Mouse (Mus musculus): Measurements from ENCODE around the gene Usp24. TPM values are rescaled to one million over a fixed set of nuclear protein-coding genes. Genes with fewer than 3 reads are reported as not detected.

Gene Usp24
- 7.3 and 7.4 TPM in 2 replicates for polyA plus RNA-seq (2016; fragmentation: Nextera tagmentation; extraction: Ambion mirVana)

GRCm38 (mm10) chr4:106315921-106316350, at the start of gene Usp24:
Gene Usp24 (plus strand): TSS chr4:106316213.
- under 1% methylated on average over 47 of the region's 60 CpGs for WGBS
- Histone ChIP-seq H3K36me3 (0 out of 2 replicates have a peak, but pooled peaks cover 3% of the 10 kb centered on the region), H3K27me3 (ENCODE audit: low read depth, poor library complexity, severe bottlenecking) (peaks cover 9% of the 10 kb centered on the region; the same call in 1 of the 2 replicates), H3K4me1 (peaks cover 35% of the 10 kb centered on the region), H3K4me3 (peak within 1 kb of the TSS; percentile 99), H3K9me3 (replicated peaks) (no peaks in the 10 kb centered on the region), H3K27ac (peak within 1 kb of the TSS; percentile 99)
- DNase-seq (ENCODE audit: low spot score) = peak; percentile 81

- H3K4me3 ChIP-seq = no peak overlapping the region
- H3K27me3 ChIP-seq (ENCODE audit: low read depth, poor library complexity, severe bottlenecking) = no peaks in the 10 kb centered on the region
- peaks cover 14% of the 10 kb centered on the region for H3K4me1 ChIP-seq
- DNase-seq (ENCODE audit: low spot score) = no peak
- no peak overlapping the region for H3K27ac ChIP-seq
- H3K36me3 ChIP-seq = no peaks in the 10 kb centered on the region
- WGBS = 74% methylated on average over 2 of the region's 2 CpGs
- no peaks in the 10 kb centered on the region for H3K9me3 ChIP-seq (replicated peaks)
Observed at GRCm38 (mm10) chr4:106276937-106277336, 39.1 kb upstream of the Usp24 start.

DNA sequence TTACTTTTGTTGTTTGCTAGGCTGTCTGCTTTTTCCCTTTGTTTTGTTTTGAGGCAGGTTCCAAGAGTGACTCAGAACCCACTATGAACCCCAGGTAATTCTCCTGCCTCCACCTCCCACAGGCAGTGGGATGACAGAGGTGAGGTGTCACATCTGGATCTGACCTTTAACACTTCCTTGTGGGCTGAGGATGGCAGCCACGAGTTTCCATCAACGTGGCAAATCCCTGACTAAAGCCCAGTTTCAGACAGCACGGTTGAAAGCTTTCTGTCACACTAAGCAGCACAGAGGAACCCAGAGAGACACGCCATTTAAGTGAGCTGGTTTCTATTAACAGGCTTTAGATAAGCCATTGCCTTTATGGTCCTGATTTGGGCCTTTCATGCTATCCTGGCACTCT, 36.8 kb upstream of the Usp24 start:
- Histone ChIP-seq H3K9me3 (replicated peaks) (no peaks in the 10 kb centered on the region), H3K27me3 (ENCODE audit: low read depth, poor library complexity, severe bottlenecking) (no peaks in the 10 kb centered on the region), H3K4me3 (no peak overlapping the region), H3K36me3 (no peaks in the 10 kb centered on the region), H3K27ac (no peak overlapping the region), H3K4me1 (peaks cover 16% of the 10 kb centered on the region)
- 22% methylated on average over 4 of the region's 4 CpGs for WGBS
- no peak for DNase-seq (ENCODE audit: low spot score)

GRCm38 (mm10) chr4:106281128-106281491, 34.9 kb upstream of the Usp24 start:
- no peak for DNase-seq (ENCODE audit: low spot score)

DNA sequence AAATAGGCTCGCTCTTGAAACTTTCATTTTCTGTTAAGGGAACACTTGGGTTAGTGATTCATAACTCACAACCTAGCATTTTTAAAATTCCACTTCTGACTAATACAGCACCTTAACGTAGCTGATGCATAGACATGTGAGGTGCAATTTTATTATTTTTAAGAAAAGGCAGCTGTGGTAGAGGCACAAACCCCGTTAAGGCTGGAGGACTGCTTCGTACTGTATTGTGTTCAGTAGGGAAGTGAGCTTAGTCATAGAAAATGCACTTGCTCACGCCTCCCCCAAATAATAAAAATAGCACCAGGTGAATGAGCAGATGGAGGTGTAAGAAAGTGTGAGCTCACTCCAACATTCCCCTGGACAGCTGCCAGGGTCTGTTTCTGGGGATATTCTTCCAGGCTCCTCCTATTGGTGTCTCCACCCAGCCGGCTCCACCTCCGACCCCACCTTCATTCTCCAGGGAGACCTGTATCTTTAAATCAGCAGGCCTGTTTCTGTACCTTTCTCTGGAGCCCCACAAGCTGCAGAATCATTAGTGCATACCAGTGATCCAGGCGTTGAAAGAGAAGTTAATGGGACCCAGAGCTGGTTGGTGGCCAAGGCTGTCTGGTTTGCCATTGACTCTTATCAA, 34.4 kb upstream of the Usp24 start:
- Histone ChIP-seq H3K27ac (no peak overlapping the region), H3K27me3 (ENCODE audit: low read depth, poor library complexity, severe bottlenecking) (no peaks in the 10 kb centered on the region), H3K4me1 (peaks cover 16% of the 10 kb centered on the region), H3K36me3 (no peaks in the 10 kb centered on the region), H3K4me3 (no peak overlapping the region), H3K9me3 (replicated peaks) (no peaks in the 10 kb centered on the region)
- DNase-seq (ENCODE audit: low spot score) = no peak
- 68% methylated on average over 8 of the region's 8 CpGs for WGBS

More at GRCm38 (mm10) chr4:106281128-106281491, 34.9 kb upstream of the Usp24 start:
- H3K27me3 ChIP-seq (ENCODE audit: low read depth, poor library complexity, severe bottlenecking) = no peaks in the 10 kb centered on the region
- H3K9me3 ChIP-seq (replicated peaks) = no peaks in the 10 kb centered on the region
- H3K36me3 ChIP-seq = no peaks in the 10 kb centered on the region
- H3K4me1 ChIP-seq = peaks cover 16% of the 10 kb centered on the region
- no peak overlapping the region for H3K4me3 ChIP-seq
- 79% methylated on average over 2 of the region's 2 CpGs for WGBS
- H3K27ac ChIP-seq = no peak overlapping the region

- 88% methylated on average over 3 of the region's 3 CpGs for WGBS
- no peak overlapping the region for H3K4me3 ChIP-seq
- peaks cover 16% of the 10 kb centered on the region for H3K4me1 ChIP-seq
- no peak for DNase-seq (ENCODE audit: low spot score)
- H3K27me3 ChIP-seq (ENCODE audit: low read depth, poor library complexity, severe bottlenecking) = no peaks in the 10 kb centered on the region
- no peaks in the 10 kb centered on the region for H3K36me3 ChIP-seq
- H3K9me3 ChIP-seq (replicated peaks) = no peaks in the 10 kb centered on the region
- no peak overlapping the region for H3K27ac ChIP-seq
Observed at GRCm38 (mm10) chr4:106282123-106282510, 33.9 kb upstream of the Usp24 start.

DNA sequence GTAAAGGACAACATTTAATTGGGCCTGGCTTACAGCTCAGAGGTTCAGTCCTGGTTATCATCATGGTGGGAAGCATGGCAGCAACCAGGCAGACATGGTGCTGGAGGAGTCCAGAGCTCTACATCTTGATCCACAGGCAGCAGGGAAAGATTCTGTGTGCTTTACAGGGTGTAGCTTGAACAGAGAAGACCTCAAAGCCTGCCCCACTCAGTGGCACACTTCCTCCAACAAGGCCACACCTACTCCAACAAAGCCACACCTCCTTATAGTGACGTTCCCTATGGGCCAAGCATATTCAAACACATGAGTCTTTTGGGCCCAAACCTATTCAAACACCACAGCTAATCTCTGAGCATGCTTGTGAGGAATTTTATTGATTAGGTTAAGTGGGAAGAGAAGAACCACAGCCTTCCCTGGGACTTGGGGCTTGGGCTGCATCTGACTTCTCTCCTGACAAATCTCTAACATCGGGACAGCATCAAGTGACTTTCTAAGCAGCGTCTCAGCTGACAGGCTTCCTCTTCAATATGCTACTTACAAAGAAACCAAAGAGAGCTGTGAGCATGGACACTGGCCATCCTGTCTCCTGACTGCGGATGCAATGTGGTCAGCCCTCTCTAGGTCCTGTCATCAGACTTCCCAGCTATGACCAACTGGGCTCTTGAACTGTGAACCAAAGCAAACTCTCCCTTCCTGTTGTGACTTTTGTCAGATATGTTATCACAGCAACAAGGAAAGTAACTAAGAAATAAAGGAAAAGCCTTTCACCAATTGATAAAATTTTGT, 28.9 kb upstream of the Usp24 start:
- DNase-seq (ENCODE audit: low spot score) = no peak
- Histone ChIP-seq H3K4me3 (no peak overlapping the region), H3K4me1 (peaks cover under 1% of the 10 kb centered on the region; the same call in 1 of the 2 replicates), H3K27me3 (ENCODE audit: low read depth, poor library complexity, severe bottlenecking) (no peaks in the 10 kb centered on the region), H3K36me3 (no peaks in the 10 kb centered on the region), H3K9me3 (replicated peaks) (no peaks in the 10 kb centered on the region), H3K27ac (no peak overlapping the region)
- WGBS = 78% methylated on average over 4 of the region's 4 CpGs

DNA sequence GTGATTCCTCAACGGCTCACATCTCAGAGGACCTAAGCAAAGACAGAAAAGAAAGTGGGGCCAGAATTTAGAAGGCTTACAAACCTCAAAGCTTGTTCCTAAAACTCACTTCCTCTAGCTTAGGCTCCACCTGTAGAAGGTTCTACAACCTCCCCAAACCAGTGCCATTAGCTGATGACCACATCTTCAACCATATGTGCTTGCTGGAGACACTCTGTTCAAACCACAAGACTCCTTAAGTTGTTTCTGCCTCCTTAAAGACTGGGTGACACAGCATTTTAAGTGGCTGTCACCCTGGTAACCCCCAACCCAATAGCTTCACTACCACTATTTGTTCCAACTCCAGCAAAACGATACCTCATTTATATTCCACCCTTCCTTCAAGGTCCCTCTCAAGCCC, 25.8 kb upstream of the Usp24 start:
- WGBS = 90% methylated on average over 2 of the region's 2 CpGs
- H3K36me3 ChIP-seq = no peaks in the 10 kb centered on the region

GRCm38 (mm10) chr4:106292823-106293222, 23.2 kb upstream of the Usp24 start:
- Histone ChIP-seq H3K4me3 (no peak overlapping the region), H3K9me3 (replicated peaks) (no peaks in the 10 kb centered on the region; the same call in 1 of the 2 replicates), H3K27me3 (ENCODE audit: low read depth, poor library complexity, severe bottlenecking) (no peaks in the 10 kb centered on the region), H3K4me1 (peaks cover 12% of the 10 kb centered on the region; the same call in 1 of the 2 replicates), H3K36me3 (no peaks in the 10 kb centered on the region), H3K27ac (no peak overlapping the region)
- DNase-seq (ENCODE audit: low spot score) = no peak
- WGBS = 96% methylated on average over 4 of the region's 4 CpGs

More for the DNA sequence above, 25.8 kb upstream of the Usp24 start:
- Histone ChIP-seq H3K27ac (no peak overlapping the region), H3K4me3 (no peak overlapping the region), H3K27me3 (ENCODE audit: low read depth, poor library complexity, severe bottlenecking) (no peaks in the 10 kb centered on the region), H3K4me1 (peaks cover 7% of the 10 kb centered on the region; the same call in 1 of the 2 replicates), H3K9me3 (replicated peaks) (no peaks in the 10 kb centered on the region)
- DNase-seq (ENCODE audit: low spot score) = no peak

DNA sequence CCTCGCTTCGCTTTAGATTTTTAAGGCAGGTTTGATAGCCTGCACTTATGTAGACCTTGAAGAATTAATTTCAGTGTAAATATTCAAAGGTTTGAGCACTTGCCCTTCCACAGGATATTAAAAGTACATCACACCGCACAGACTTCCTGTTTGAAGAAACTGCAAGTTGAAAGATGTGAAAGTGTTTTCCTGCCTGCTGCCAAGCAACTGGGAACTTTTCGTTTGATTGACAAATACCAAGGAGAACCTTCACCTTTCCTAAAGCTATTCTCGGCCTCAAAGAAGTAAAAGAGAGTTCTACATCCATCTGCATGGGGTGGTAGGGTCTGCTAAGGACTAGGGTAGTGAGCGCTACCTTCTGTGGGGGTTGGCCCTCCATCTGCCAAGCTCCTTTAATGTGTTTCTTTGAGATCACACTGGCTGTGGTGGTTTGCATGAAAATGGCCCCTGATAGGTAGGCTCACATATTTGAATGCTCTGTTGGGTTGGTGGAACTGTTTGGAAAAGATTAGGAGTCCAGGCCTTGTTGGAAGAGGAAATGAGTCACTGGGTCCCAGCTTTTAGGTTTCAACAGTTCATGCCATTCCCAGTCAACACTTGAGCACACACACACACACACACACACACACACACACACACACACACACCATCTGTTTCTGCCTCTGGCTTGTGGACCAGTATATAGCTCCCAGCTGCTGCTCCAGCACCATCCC, 22.5 kb upstream of the Usp24 start:
- H3K27me3 ChIP-seq (ENCODE audit: low read depth, poor library complexity, severe bottlenecking) = no peaks in the 10 kb centered on the region
- no peak for DNase-seq (ENCODE audit: low spot score)
- WGBS = 83% methylated on average over 6 of the region's 6 CpGs
- H3K4me3 ChIP-seq = no peak overlapping the region
- H3K9me3 ChIP-seq (replicated peaks) = no peaks in the 10 kb centered on the region; the same call in 1 of the 2 replicates
- H3K27ac ChIP-seq = no peak overlapping the region
- peaks cover 12% of the 10 kb centered on the region; the same call in 1 of the 2 replicates for H3K4me1 ChIP-seq
- no peaks in the 10 kb centered on the region for H3K36me3 ChIP-seq

- Histone ChIP-seq H3K4me3 (no peak overlapping the region), H3K4me1 (peaks cover 12% of the 10 kb centered on the region; the same call in 1 of the 2 replicates), H3K27ac (no peak overlapping the region), H3K9me3 (replicated peaks) (no peaks in the 10 kb centered on the region; the same call in 1 of the 2 replicates), H3K27me3 (ENCODE audit: low read depth, poor library complexity, severe bottlenecking) (no peaks in the 10 kb centered on the region), H3K36me3 (no peaks in the 10 kb centered on the region)
- 60% methylated on average over 4 of the region's 4 CpGs for WGBS
- no peak for DNase-seq (ENCODE audit: low spot score)
Observed at GRCm38 (mm10) chr4:106295696-106296095, 20.3 kb upstream of the Usp24 start.

GRCm38 (mm10) chr4:106296412-106297086, 19.5 kb upstream of the Usp24 start:
- Histone ChIP-seq H3K36me3 (no peaks in the 10 kb centered on the region), H3K27me3 (ENCODE audit: low read depth, poor library complexity, severe bottlenecking) (no peaks in the 10 kb centered on the region), H3K4me1 (peaks cover 12% of the 10 kb centered on the region; the same call in 1 of the 2 replicates), H3K27ac (no peak overlapping the region), H3K4me3 (no peak overlapping the region), H3K9me3 (replicated peaks) (no peaks in the 10 kb centered on the region; the same call in 1 of the 2 replicates)
- DNase-seq (ENCODE audit: low spot score) = no peak
- 90% methylated on average over 7 of the region's 7 CpGs for WGBS
